Mouse (Mus musculus) midbrain, embryonic 14.5 days (tissue): ENCODE results near the gene Elavl3. TPM values are rescaled to one million over a fixed set of nuclear protein-coding genes. Genes with fewer than 3 reads are reported as not detected.

ENCODE experiments used
- ATAC-seq: fragments of 200-750 bp; cut with Nextera tagmentation; 2 replicates; pipeline ENCODE4 v1.8.0; 2017; ENCODE audit warnings: moderate number of reproducible peaks, moderate library complexity; ENCODE audit not compliant: low FRiP score, low TSS enrichment
- DNase-seq: peaks from one replicate; pipeline ENCODE4 v3.0.0-alpha.2; 2015
- H3K27ac ChIP-seq: fragments of 300-500 bp; sonication (generic); replicated peaks from 2 replicates; pipeline ENCODE4 v1.5.1; 2014; ENCODE audit warnings: mild to moderate bottlenecking, low read depth, low read length, moderate library complexity
- H3K27me3 ChIP-seq: fragments of 300-500 bp; sonication (generic); 2 replicates; pipeline ENCODE4 v1.6.1; 2014; ENCODE audit warnings: low read length, control low read depth, mixed read lengths; ENCODE audit not compliant: control insufficient read depth, insufficient read depth
- H3K36me3 ChIP-seq: fragments of 300-500 bp; sonication (generic); 2 replicates; pipeline ENCODE4 v1.6.1; 2014; ENCODE audit warnings: low read length, control low read depth; ENCODE audit not compliant: control insufficient read depth, insufficient read depth
- H3K4me1 ChIP-seq: fragments of 300-500 bp; sonication (generic); 2 replicates; pipeline ENCODE4 v1.6.1; 2014; ENCODE audit warnings: mild to moderate bottlenecking, antibody characterized with exemption, low read length, control low read depth; ENCODE audit not compliant: control insufficient read depth, insufficient read depth
- H3K4me2 ChIP-seq: fragments of 300-500 bp; sonication (generic); 2 replicates; pipeline ENCODE4 v1.6.1; 2014; ENCODE audit warnings: mild to moderate bottlenecking, low read length, moderate library complexity
- H3K4me3 ChIP-seq: fragments of 300-500 bp; sonication (generic); replicated peaks from 2 replicates; pipeline ENCODE4 v1.5.1; 2014; ENCODE audit warnings: low read depth, low read length
- H3K9ac ChIP-seq: fragments of 300-500 bp; sonication (generic); replicated peaks from 2 replicates; pipeline ENCODE4 v1.6.1; 2014; ENCODE audit warnings: mild to moderate bottlenecking, low read length, moderate library complexity
- H3K9me3 ChIP-seq: fragments of 300-500 bp; sonication (generic); 2 replicates; pipeline ENCODE4 v1.6.1; 2016; ENCODE audit warnings: low read length, control low read depth, mixed read lengths; ENCODE audit not compliant: control insufficient read depth
- WGBS: fragments of 180-500 bp; shearing (Covaris S2); extraction: QIAGEN DNeasy Blood & Tissue Kit; methylation state at CpG from one replicate; pipeline ENCODE4 v1.1.7; 2014; 5-methylcytosine and 5-hydroxymethylcytosine counted together
- polyA plus RNA-seq: library from polyadenylated mRNA; unstranded; fragments of >200 nt; fragmentation: Nextera tagmentation; extraction: Ambion mirVana; gene quantifications from 2 replicates; pipeline ENCODE4 v1.2.1, GENCODE M21; 2014

Elavl3 gene
- polyA plus RNA-seq, 1 experiment from 2014 or later: 137 TPM

DNA sequence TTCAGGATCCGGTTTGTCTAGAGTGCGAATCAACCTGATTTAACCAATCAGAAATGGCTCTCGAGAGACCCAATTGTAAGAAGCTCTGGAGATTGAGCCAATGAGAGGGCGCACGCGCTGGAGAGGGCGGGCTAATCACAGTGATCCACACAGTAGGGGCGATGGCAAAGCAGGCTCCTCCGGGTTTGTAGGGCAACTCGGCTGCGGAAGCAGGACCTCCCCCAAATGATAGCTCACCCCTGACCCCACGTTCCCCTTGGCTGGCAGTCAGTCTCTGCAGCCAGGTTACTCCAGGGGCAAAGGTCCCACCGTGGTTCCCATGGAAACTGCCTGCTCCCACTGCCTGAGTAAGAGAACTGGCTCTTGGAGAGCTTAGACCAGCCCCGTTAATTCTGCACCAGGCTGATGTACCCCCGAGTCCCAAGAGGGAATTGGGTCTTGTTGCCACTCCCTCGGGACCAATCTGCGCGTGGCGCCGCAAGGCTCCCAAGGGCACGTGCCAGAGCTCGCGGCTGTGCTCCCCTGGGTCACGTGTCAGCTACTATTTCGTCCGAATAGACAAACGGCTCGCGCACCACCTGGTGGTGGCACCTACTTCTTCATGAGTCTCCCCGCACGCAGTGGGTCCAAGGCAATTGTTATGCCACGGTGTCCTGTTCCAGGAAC lies 2.7 kb upstream of the Elavl3 start:
- Histone ChIP-seq H3K4me1 (peaks cover 11% of the 10 kb centered on the region), H3K27ac (no peak overlapping the region), H3K4me2 (peak overlapping the region; percentile 50), H3K9ac (no peak overlapping the region), H3K4me3 (peak overlapping the region; percentile 23), H3K27me3 (no peaks in the 10 kb centered on the region), H3K9me3 (no peaks in the 10 kb centered on the region), H3K36me3 (peaks cover 30% of the 10 kb centered on the region)
- ATAC-seq: peak; percentile 31; the same call in 1 of the 2 replicates
- 1% methylated on average over 32 of the region's 32 CpGs for WGBS
- peak; percentile 92 for DNase-seq

GRCm38 (mm10) chr9:22053657-22054056 lies 1.8 kb upstream of the Elavl3 start:
- no peak overlapping the region for H3K27ac ChIP-seq
- no peak overlapping the region for H3K9ac ChIP-seq
- ATAC-seq (no peak), DNase-seq (no peak)
- H3K4me3 ChIP-seq: no peak overlapping the region
- H3K4me2 ChIP-seq: no peak overlapping the region
- H3K9me3 ChIP-seq: no peaks in the 10 kb centered on the region
- H3K36me3 ChIP-seq: peaks cover 25% of the 10 kb centered on the region
- peaks cover 20% of the 10 kb centered on the region for H3K4me1 ChIP-seq
- WGBS: 50% methylated on average over 7 of the region's 7 CpGs
- H3K27me3 ChIP-seq: no peaks in the 10 kb centered on the region

DNA sequence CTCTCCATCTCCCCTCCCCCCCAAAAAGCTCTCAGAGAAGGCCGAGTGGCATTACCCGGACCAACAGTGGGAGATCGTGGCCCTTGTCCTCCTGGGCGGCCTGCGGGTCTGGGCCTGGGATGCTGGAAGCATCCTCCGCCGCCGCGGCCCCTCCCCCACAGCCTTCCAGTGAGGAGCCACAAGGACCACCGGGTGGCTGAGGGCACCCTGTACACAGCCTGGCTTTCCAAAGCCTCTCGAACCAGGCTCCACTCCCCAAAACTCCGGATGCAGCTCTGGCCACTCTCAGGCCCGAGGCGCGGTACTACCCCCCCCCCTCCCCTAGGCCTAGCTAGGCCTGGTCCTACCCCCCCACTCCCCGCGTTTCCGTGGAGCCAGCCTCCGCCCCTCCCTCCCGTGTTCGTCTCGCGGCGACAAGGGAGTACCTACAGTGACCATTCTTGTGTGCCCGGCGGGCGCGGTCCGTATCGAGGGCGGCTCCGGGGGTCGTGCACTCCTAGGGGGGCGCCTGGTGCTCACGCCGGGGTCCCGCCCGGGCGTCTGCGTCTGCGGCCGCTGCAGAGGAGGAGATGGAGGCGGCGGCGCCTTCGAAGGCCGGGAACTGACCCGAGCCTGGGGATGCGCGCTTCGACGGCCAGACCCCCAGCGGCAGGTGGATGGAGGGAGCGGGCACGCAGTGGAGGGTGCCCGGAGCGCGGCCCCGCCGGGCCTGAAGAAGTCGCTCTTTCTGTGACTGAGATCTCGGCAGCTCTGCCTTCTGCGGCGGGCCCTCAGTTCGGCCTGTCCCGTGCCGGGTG lies 464 bp downstream of the Elavl3 start:
- WGBS: 2% methylated on average over 67 of the region's 67 CpGs
- Histone ChIP-seq H3K4me2 (peak overlapping the region; percentile 85), H3K27me3 (no peaks in the 10 kb centered on the region), H3K27ac (peak overlapping the region; percentile 96), H3K4me3 (peak overlapping the region; percentile 100), H3K9me3 (no peaks in the 10 kb centered on the region), H3K36me3 (peaks cover 4% of the 10 kb centered on the region; the same call in 1 of the 2 replicates), H3K4me1 (peaks cover 37% of the 10 kb centered on the region), H3K9ac (peak overlapping the region; percentile 98)
- DNase-seq: peak; percentile 76
- peak; percentile 26 for ATAC-seq

- Histone ChIP-seq H3K4me3 (peak overlapping the region; percentile 100), H3K36me3 (no peaks in the 10 kb centered on the region; the same call in 1 of the 2 replicates), H3K9ac (peak overlapping the region; percentile 98), H3K9me3 (no peaks in the 10 kb centered on the region), H3K27ac (peak overlapping the region; percentile 96), H3K4me2 (peak overlapping the region; percentile 85), H3K4me1 (peaks cover 37% of the 10 kb centered on the region), H3K27me3 (no peaks in the 10 kb centered on the region)
- DNase-seq (peak; percentile 85), ATAC-seq (peak; percentile 59)
- WGBS: under 1% methylated on average over 43 of the region's 43 CpGs
These were observed 1.4 kb downstream of the Elavl3 start for GRCm38 (mm10) chr9:22050351-22050889.

DNA sequence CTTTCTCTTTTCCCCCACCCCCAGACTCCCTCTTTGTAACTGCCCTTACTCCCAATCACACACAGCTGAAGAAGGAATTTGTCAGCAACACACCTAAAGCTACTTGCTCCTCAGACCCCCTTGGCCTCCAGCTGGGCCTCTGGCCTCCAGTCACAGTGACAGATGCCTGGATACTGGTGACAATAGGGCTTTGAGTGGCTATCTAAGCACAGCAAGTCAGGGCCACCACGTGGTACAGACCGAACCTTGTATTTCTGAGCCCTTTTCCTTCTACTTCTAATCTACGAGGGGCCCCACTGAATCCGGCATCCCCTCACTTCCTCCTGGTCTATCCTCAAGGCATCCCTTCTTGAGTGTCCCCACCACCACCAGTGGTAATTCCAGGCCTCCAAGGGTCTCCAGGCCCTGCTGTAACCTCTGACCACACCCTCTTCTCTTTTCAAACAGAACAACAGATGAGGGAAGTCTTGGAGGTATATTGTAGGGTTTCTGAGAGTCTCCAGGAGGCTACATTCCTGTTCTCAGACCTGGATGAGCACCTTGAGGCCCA lies 2.0 kb downstream of the Elavl3 start:
- Histone ChIP-seq H3K4me1 (peaks cover 37% of the 10 kb centered on the region), H3K27ac (peak overlapping the region; percentile 96), H3K4me3 (peak overlapping the region; percentile 100), H3K27me3 (no peaks in the 10 kb centered on the region), H3K36me3 (no peaks in the 10 kb centered on the region; the same call in 1 of the 2 replicates), H3K4me2 (peak overlapping the region; percentile 85), H3K9me3 (no peaks in the 10 kb centered on the region), H3K9ac (peak overlapping the region; percentile 98)
- DNase-seq: peak; percentile 62
- WGBS: 14% methylated on average over 4 of the region's 4 CpGs
- ATAC-seq: no peak

DNA sequence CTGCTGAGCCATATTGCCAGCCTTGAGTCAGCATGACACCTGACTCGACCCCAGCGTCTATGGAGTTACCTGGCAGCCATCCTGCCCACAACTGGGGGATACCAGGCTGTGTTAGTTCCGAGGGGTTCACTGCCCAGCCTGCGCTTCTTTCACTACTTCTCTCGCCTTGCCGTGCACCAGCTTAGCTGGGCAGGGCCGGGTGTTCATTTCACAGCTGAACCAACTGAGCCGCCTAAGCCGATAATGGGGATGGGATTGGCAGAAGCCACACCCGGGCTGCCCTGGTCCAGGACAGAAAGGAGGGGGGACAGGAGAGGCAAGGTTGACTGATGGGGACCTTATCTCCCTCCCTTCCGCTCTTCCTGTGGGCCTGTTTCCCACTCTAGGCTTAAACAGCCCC lies 2.5 kb downstream of the Elavl3 start:
- H3K4me2 ChIP-seq: peak overlapping the region; percentile 85
- H3K27me3 ChIP-seq: no peaks in the 10 kb centered on the region
- H3K9me3 ChIP-seq: no peaks in the 10 kb centered on the region
- H3K27ac ChIP-seq: peak overlapping the region; percentile 96
- no peak for ATAC-seq
- peak overlapping the region; percentile 100 for H3K4me3 ChIP-seq
- WGBS: 48% methylated on average over 11 of the region's 11 CpGs
- DNase-seq: peak; percentile 35
- peaks cover 34% of the 10 kb centered on the region for H3K4me1 ChIP-seq
- H3K36me3 ChIP-seq: no peaks in the 10 kb centered on the region; the same call in 1 of the 2 replicates
- H3K9ac ChIP-seq: peak overlapping the region; percentile 98

GRCm38 (mm10) chr9:22047329-22047728 lies 4.5 kb downstream of the Elavl3 start:
- 0 out of 2 replicates have a peak overlapping the region, but pooled peaks have one; percentile 7 for H3K4me3 ChIP-seq
- H3K9ac ChIP-seq: no peak overlapping the region; the same call in 1 of the 2 replicates
- peaks cover 34% of the 10 kb centered on the region for H3K4me1 ChIP-seq
- ATAC-seq (no peak), DNase-seq (no peak)
- 64% methylated on average over 9 of the region's 9 CpGs for WGBS
- no peaks in the 10 kb centered on the region for H3K9me3 ChIP-seq
- H3K4me2 ChIP-seq: peak overlapping the region; percentile 85
- H3K27ac ChIP-seq: no peak overlapping the region
- no peaks in the 10 kb centered on the region for H3K27me3 ChIP-seq
- H3K36me3 ChIP-seq: no peaks in the 10 kb centered on the region; the same call in 1 of the 2 replicates

DNA sequence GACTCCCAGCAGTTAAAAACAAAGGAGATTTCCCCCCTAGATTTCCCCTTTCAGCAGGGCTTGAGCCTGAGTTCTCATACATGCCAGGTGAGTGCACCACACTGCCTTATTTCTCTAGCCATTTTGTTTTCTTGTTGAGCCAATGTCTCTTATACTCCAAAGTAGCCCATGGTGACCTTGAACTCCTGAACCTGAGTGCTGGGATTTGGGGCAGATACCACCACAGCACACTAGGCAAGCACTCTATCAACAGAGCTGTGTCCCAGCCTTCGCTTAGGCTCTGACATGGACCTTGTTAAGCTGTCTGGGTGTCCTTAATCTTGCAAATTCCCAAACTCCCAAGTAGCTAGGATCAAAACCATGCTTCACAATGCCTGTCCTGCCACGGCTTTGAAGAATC lies 10.0 kb downstream of the Elavl3 start:
- no peak overlapping the region for H3K27ac ChIP-seq
- no peak for ATAC-seq
- no peak overlapping the region for H3K4me2 ChIP-seq
- H3K9me3 ChIP-seq: no peaks in the 10 kb centered on the region
- no peaks in the 10 kb centered on the region; the same call in none of the 2 replicates for H3K4me1 ChIP-seq
- no peak overlapping the region for H3K4me3 ChIP-seq
- H3K27me3 ChIP-seq: no peaks in the 10 kb centered on the region
- DNase-seq: no peak
- no peak overlapping the region for H3K9ac ChIP-seq
- no peaks in the 10 kb centered on the region; the same call in 1 of the 2 replicates for H3K36me3 ChIP-seq
- WGBS: 60% methylated on average over 2 of the region's 2 CpGs
